Mouse (Mus musculus): ENCODE measurements around the gene Gm49450.
"Not testable (repeated sequence)": the region's sequence is repeated elsewhere in the genome, so short reads cannot be mapped to it uniquely, and the experiment has no call there.

Gene Gm49450

GRCm38 (mm10) chr15:98954425-98955253, 1.3 kb upstream of the Gm49450 start:
- DNase-seq, result no peak

GRCm38 (mm10) chr15:98952751-98953400, 475 bp downstream of the Gm49450 start:
- DNase-seq, result peak; percentile 90

GRCm38 (mm10) chr15:98952063-98952455, 1.3 kb downstream of the Gm49450 start:
- DNase-seq, result no peak

GRCm38 (mm10) chr15:98951122-98952062, 2.0 kb downstream of the Gm49450 start:
- not testable (repeated sequence) for DNase-seq

GRCm38 (mm10) chr15:98949607-98949892, 3.8 kb downstream of the Gm49450 start:
- DNase-seq, result no peak

- DNase-seq, result no peak
These were observed 4.3 kb downstream of the Gm49450 start for GRCm38 (mm10) chr15:98948857-98949606.

- DNase-seq, result no peak
These were observed 5.0 kb downstream of the Gm49450 start for GRCm38 (mm10) chr15:98948382-98948781.

GRCm38 (mm10) chr15:98947884-98948283, 5.5 kb downstream of the Gm49450 start:
- DNase-seq, result no peak

- DNase-seq, result no peak
These were observed 10.2 kb downstream of the Gm49450 start for GRCm38 (mm10) chr15:98943133-98943532.

GRCm38 (mm10) chr15:98942081-98942480, 11.3 kb downstream of the Gm49450 start:
- DNase-seq, result no peak

GRCm38 (mm10) chr15:98941539-98941938, 11.8 kb downstream of the Gm49450 start:
- no peak for DNase-seq

- DNase-seq, result no peak
These were observed 12.5 kb downstream of the Gm49450 start for GRCm38 (mm10) chr15:98940816-98941215.

- DNase-seq, result peak; percentile 90
These were observed 19.0 kb downstream of the Gm49450 start, which contains the start of gene Tuba1b for GRCm38 (mm10) chr15:98934217-98934839. Gene Tuba1b (minus strand): TSS chr15:98934565.

GRCm38 (mm10) chr15:98933833-98934216, 19.5 kb downstream of the Gm49450 start:
- DNase-seq, result peak; percentile 95

GRCm38 (mm10) chr15:98933004-98933671, 20.2 kb downstream of the Gm49450 start:
- DNase-seq, result peak; percentile 44

- DNase-seq, result no peak
These were observed 22.4 kb downstream of the Gm49450 start for GRCm38 (mm10) chr15:98930998-98931397.

GRCm38 (mm10) chr15:98930017-98930734, 23.2 kb downstream of the Gm49450 start:
- no peak for DNase-seq

- DNase-seq, result peak; percentile 25
These were observed 24.6 kb downstream of the Gm49450 start for GRCm38 (mm10) chr15:98928598-98929240.

GRCm38 (mm10) chr15:98927566-98927965, 25.8 kb downstream of the Gm49450 start:
- no peak for DNase-seq

GRCm38 (mm10) chr15:98924682-98925081, 28.7 kb downstream of the Gm49450 start:
- no peak for DNase-seq
